Mouse (Mus musculus) neural tube, embryonic 12.5 days (tissue): ENCODE measurements around the gene Cluap1. TPM values are rescaled to one million over a fixed set of nuclear protein-coding genes. Genes with fewer than 3 reads are reported as not detected.

Source experiments
- microRNA-seq: library from miRNA; unstranded; fragments of <30 nt; microRNA quantifications from one replicate; pipeline ENCODE4, GENCODE M21; 2017
- polyA plus RNA-seq: library from polyadenylated mRNA; unstranded; fragments of >200 nt; fragmentation: Nextera tagmentation; extraction: Ambion mirVana; gene quantifications from 2 replicates; pipeline ENCODE4 v1.2.1, GENCODE M21; 2016

Cluap1 gene
- polyA plus RNA-seq, 1 experiment from 2014 or later, result 23.8 TPM

Small RNA genes lying within 50 kb of the gene (microRNA-seq; reads per million reads assigned to microRNA genes)
- not detected for gene Gm23493

Other genes starting within 250 kb of the Cluap1 start
- not detected in 2 replicates for gene Mefv, start 190.7 kb upstream of the Cluap1 start, polyA plus RNA-seq
- 51.9 and 54.7 TPM in 2 replicates for gene Zfp263, start 164.7 kb upstream of the Cluap1 start, polyA plus RNA-seq
- gene Olfr15, start 77.9 kb upstream of the Cluap1 start, polyA plus RNA-seq, result not detected in 2 replicates
- 1.6 and 2.0 TPM in 2 replicates for gene Zfp174, start 61.5 kb upstream of the Cluap1 start, polyA plus RNA-seq
- 61.3 and 68.9 TPM in 2 replicates for gene Naa60, start 36.4 kb upstream of the Cluap1 start, polyA plus RNA-seq
- gene Zfp597, start 24.2 kb upstream of the Cluap1 start, polyA plus RNA-seq, result 9.5 and 10.1 TPM in 2 replicates
- gene Gm20695, start 24.2 kb upstream of the Cluap1 start, polyA plus RNA-seq, result 3.7 and 4.4 TPM in 2 replicates
- 6.3 and 7.9 TPM in 2 replicates for gene 1700037C18Rik, start 112 bp upstream of the Cluap1 start, polyA plus RNA-seq
- gene Nlrc3, start 67.8 kb downstream of the Cluap1 start, polyA plus RNA-seq, result 0.82 and 1.4 TPM in 2 replicates
- gene Slx4, start 95.0 kb downstream of the Cluap1 start, polyA plus RNA-seq, result 23.3 and 30.4 TPM in 2 replicates
- gene Dnase1, start 128.1 kb downstream of the Cluap1 start, polyA plus RNA-seq, result 5.7 and 6.8 TPM in 2 replicates
- 61.2 and 62.3 TPM in 2 replicates for gene Trap1, start 169.0 kb downstream of the Cluap1 start, polyA plus RNA-seq